Mouse (Mus musculus) MEL (cell line): Measurements from ENCODE around the gene Grik4. TPM values are rescaled to one million over a fixed set of nuclear protein-coding genes. Genes with fewer than 3 reads are reported as not detected.

Source experiments
- DNase-seq: peaks from one replicate; pipeline ENCODE4 v3.0.0; 2011; ENCODE audit warnings: low read depth, low spot score
- H3K27ac ChIP-seq: 2 replicates; pipeline ENCODE4 v1.5.1; 2012; ENCODE audit warnings: low read depth, mild to moderate bottlenecking, control low read depth, low read length, moderate library complexity; ENCODE audit not compliant: control insufficient read depth
- H3K27me3 ChIP-seq, 2 experiments: fragments of 150-350 bp in 1 of 2; sonication (generic) in 1 of 2; 2 replicates each; pipeline ENCODE4 v1.6.1; 2012; ENCODE audit warnings: low read length in 2 of 2, mild to moderate bottlenecking in 2 of 2, improper control_type of control experiment in 1 of 2, moderate library complexity in 1 of 2; ENCODE audit not compliant: insufficient read depth in 2 of 2, control insufficient read depth in 1 of 2
- H3K36me3 ChIP-seq, 2 experiments: 2 replicates each; pipeline ENCODE4 v1.6.1; 2012 to 2014; ENCODE audit warnings: low read length in 2 of 2, improper control_type of control experiment in 1 of 2, inconsistent platforms in 1 of 2, mild to moderate bottlenecking in 1 of 2; ENCODE audit not compliant: insufficient read depth in 2 of 2, control insufficient read depth in 1 of 2
- H3K4me1 ChIP-seq, 2 experiments: fragments of 150-350 bp in 1 of 2; sonication (generic) in 1 of 2; 2 replicates each; pipeline ENCODE4 v1.6.1; 2012; ENCODE audit warnings: low read length in 2 of 2, improper control_type of control experiment in 1 of 2, mild to moderate bottlenecking in 1 of 2; ENCODE audit not compliant: insufficient read depth in 2 of 2, control insufficient read depth in 1 of 2
- H3K4me3 ChIP-seq, 2 experiments: fragments of 150-350 bp in 1 of 2; sonication (generic) in 1 of 2; 2 replicates each; pipeline ENCODE4 v1.5.1; 2012; ENCODE audit warnings: low read depth in 2 of 2, low read length in 2 of 2, mild to moderate bottlenecking in 2 of 2, moderate library complexity in 2 of 2, control low read depth in 1 of 2, improper control_type of control experiment in 1 of 2; ENCODE audit not compliant: control insufficient read depth in 1 of 2, insufficient read depth in 1 of 2
- H3K79me2 ChIP-seq: 2 replicates; pipeline ENCODE4 v1.6.1; 2012; ENCODE audit warnings: mild to moderate bottlenecking, low read length, moderate library complexity; ENCODE audit not compliant: control insufficient read depth, poor library complexity, insufficient read depth
- H3K9ac ChIP-seq: 2 replicates; pipeline ENCODE4 v1.6.1; 2012; ENCODE audit warnings: low read depth, mild to moderate bottlenecking, control low read depth, low read length, moderate library complexity; ENCODE audit not compliant: control insufficient read depth, poor library complexity, severe bottlenecking
- H3K9me3 ChIP-seq: fragments of 150-350 bp; sonication (generic); replicated peaks from 2 replicates; pipeline ENCODE4 v1.6.1; 2012; ENCODE audit warnings: mild to moderate bottlenecking, low read length, improper control_type of control experiment, moderate library complexity; ENCODE audit not compliant: insufficient read depth
- CHD1 ChIP-seq: IDR thresholded peaks from 2 replicates; pipeline ENCODE4 v1.6.1; 2012; ENCODE audit warnings: low read depth, mild to moderate bottlenecking, inconsistent platforms, low read length, improper control_type of control experiment
- CTCF ChIP-seq, 3 experiments: IDR thresholded peaks in 2 of 3; conservative IDR thresholded peaks in 1 of 3; 2 replicates each; pipeline ENCODE4 v1.5.1; 2011 to 2012; ENCODE audit warnings: low read length in 3 of 3, low read depth in 2 of 3, mild to moderate bottlenecking in 2 of 3, improper control_type of control experiment in 1 of 3, inconsistent platforms in 1 of 3, mixed read lengths in 1 of 3, moderate library complexity in 1 of 3; ENCODE audit not compliant: control insufficient read depth in 1 of 3, insufficient read depth in 1 of 3, poor library complexity in 1 of 3, severe bottlenecking in 1 of 3
- E2F4 ChIP-seq: IDR thresholded peaks from 2 replicates; pipeline ENCODE4 v1.6.1; 2011; ENCODE audit warnings: low read depth, low read length, improper control_type of control experiment, borderline replicate concordance
- ELF1 ChIP-seq: IDR thresholded peaks from 2 replicates; pipeline ENCODE4 v1.6.1; 2014; ENCODE audit warnings: low read depth, mild to moderate bottlenecking, inconsistent platforms, low read length, improper control_type of control experiment, moderate library complexity
- ETS1 ChIP-seq: IDR thresholded peaks from 2 replicates; pipeline ENCODE4 v1.6.1; 2012; ENCODE audit warnings: low read depth, mild to moderate bottlenecking, inconsistent platforms, low read length, improper control_type of control experiment, moderate library complexity
- HCFC1 ChIP-seq: IDR thresholded peaks from 2 replicates; pipeline ENCODE4 v1.6.1; 2012; ENCODE audit warnings: low read depth, mild to moderate bottlenecking, inconsistent platforms, low read length, improper control_type of control experiment, moderate library complexity
- JUND ChIP-seq: IDR thresholded peaks from 2 replicates; pipeline ENCODE4 v1.6.1; 2011; ENCODE audit warnings: low read depth, mild to moderate bottlenecking, improper control_type of control experiment, low read length
- MAX ChIP-seq: IDR thresholded peaks from 2 replicates; pipeline ENCODE4 v1.6.1; 2011; ENCODE audit warnings: low read length, improper control_type of control experiment
- MYB ChIP-seq: IDR thresholded peaks from 2 replicates; pipeline ENCODE4 v1.6.1; 2011; ENCODE audit warnings: mild to moderate bottlenecking, low read depth, low read length, improper control_type of control experiment
- NELFE ChIP-seq: IDR thresholded peaks from 2 replicates; pipeline ENCODE4 v1.6.1; 2011; ENCODE audit warnings: low read depth, low read length, improper control_type of control experiment
- POLR2A ChIP-seq, 2 experiments: IDR thresholded peaks; 2 replicates each; pipeline ENCODE4 v1.6.1; 2011 to 2012; ENCODE audit warnings: low read length in 2 of 2, mild to moderate bottlenecking in 2 of 2, control low read depth in 1 of 2, improper control_type of control experiment in 1 of 2, low read depth in 1 of 2, moderate library complexity in 1 of 2; ENCODE audit not compliant: control insufficient read depth in 1 of 2, insufficient read depth in 1 of 2, poor library complexity in 1 of 2
- POLR2AphosphoS2 ChIP-seq: IDR thresholded peaks from 2 replicates; pipeline ENCODE4 v1.6.1; 2011; ENCODE audit warnings: low read length, improper control_type of control experiment
- POLR2AphosphoS5 ChIP-seq: IDR thresholded peaks from 2 replicates; pipeline ENCODE4 v1.6.1; 2012; ENCODE audit warnings: low read depth, borderline replicate concordance, mild to moderate bottlenecking, inconsistent platforms, low read length, moderate library complexity, mixed read lengths
- SIN3A ChIP-seq: IDR thresholded peaks from 2 replicates; pipeline ENCODE4 v1.6.1; 2012; ENCODE audit warnings: low read length, improper control_type of control experiment, inconsistent platforms
- TAL1 ChIP-seq: IDR thresholded peaks from 2 replicates; pipeline ENCODE4 v1.6.1; 2012; ENCODE audit warnings: mild to moderate bottlenecking, inconsistent platforms, low read length, moderate library complexity, mixed read lengths
- TBP ChIP-seq: IDR thresholded peaks from 2 replicates; pipeline ENCODE4 v1.8.0; 2011; ENCODE audit warnings: low read depth, low read length, improper control_type of control experiment
- USF1 ChIP-seq: IDR thresholded peaks from 2 replicates; pipeline ENCODE4 v1.6.1; 2014; ENCODE audit warnings: low read depth, mild to moderate bottlenecking, inconsistent platforms, low read length, improper control_type of control experiment, moderate library complexity
- USF2 ChIP-seq, 2 experiments: IDR thresholded peaks; 2 replicates each; pipeline ENCODE4 v1.6.1; 2011 to 2012; ENCODE audit warnings: improper control_type of control experiment in 2 of 2, low read length in 2 of 2, borderline replicate concordance in 1 of 2, inconsistent platforms in 1 of 2, low read depth in 1 of 2, mild to moderate bottlenecking in 1 of 2; ENCODE audit not compliant: insufficient read depth in 1 of 2
- ZKSCAN1 ChIP-seq: IDR thresholded peaks from 2 replicates; pipeline ENCODE4 v1.6.1; 2012; ENCODE audit warnings: low read depth, mild to moderate bottlenecking, inconsistent platforms, low read length, improper control_type of control experiment, moderate library complexity
- ZNF384 ChIP-seq: IDR thresholded peaks from 2 replicates; pipeline ENCODE4 v1.6.1; 2012; ENCODE audit warnings: low read depth, mild to moderate bottlenecking, inconsistent platforms, low read length, improper control_type of control experiment
- polyA plus RNA-seq, 2 experiments: library from polyadenylated mRNA; stranded (reverse) in 1 of 2; unstranded in 1 of 2; fragments of >175 nt in 1 of 2; fragments of >200 nt in 1 of 2; gene quantifications; 2 replicates each; pipeline versions ENCODE4 v1.2.1 to v1.2.4; 2012; ENCODE audit warnings: low replicate concordance in 2 of 2, low read depth in 1 of 2; ENCODE audit not compliant: insufficient read length in 2 of 2, insufficient read depth in 1 of 2, missing spikeins in 1 of 2
- total RNA-seq: library from RNA; depleted of rRNA; stranded (reverse); fragments of 300-350 nt; gene quantifications from 2 replicates; pipeline ENCODE4 v1.2.3, GENCODE M21; 2012

Grik4 gene
- total and polyA plus RNA-seq, 3 experiments: 0.17 TPM; not detected in 2

GRCm38 (mm10) chr9:42722501-42722900, 221.8 kb downstream of the Grik4 start:
- no peaks in the 10 kb centered on the region for H3K36me3 ChIP-seq
- no peak for DNase-seq
- H3K27ac ChIP-seq: no peak overlapping the region
- TF ChIP-seq POLR2AphosphoS5: no peak
- TF ChIP-seq HCFC1: no peak
- TF ChIP-seq NELFE: no peak
- no peak for TF ChIP-seq TAL1
- TF ChIP-seq ETS1: no peak
- TF ChIP-seq POLR2AphosphoS2: no peak
- no peak for TF ChIP-seq USF1
- TF ChIP-seq ELF1: no peak
- TF ChIP-seq CTCF (IDR thresholded peaks at IDR 0.05 in 2 of 3, conservative IDR thresholded peaks at IDR 0.05 in 1 of 3; ENCODE audit: control insufficient read depth in 1 of 3, insufficient read depth in 1 of 3, low read depth in 2 of 3, low read length in 3 of 3, poor library complexity in 1 of 3, severe bottlenecking in 1 of 3): no peak
- no peak for TF ChIP-seq ZKSCAN1
- TF ChIP-seq POLR2A (IDR thresholded peaks at IDR 0.05; ENCODE audit: control insufficient read depth in 1 of 2, insufficient read depth in 1 of 2, low read depth in 1 of 2, low read length in 2 of 2, poor library complexity in 1 of 2): no peak
- no peak for TF ChIP-seq USF2 (IDR thresholded peaks at IDR 0.05; ENCODE audit: borderline replicate concordance in 1 of 2, insufficient read depth in 1 of 2, low read depth in 1 of 2, low read length in 2 of 2)
- no peak for TF ChIP-seq TBP
- TF ChIP-seq E2F4: no peak
- no peak for TF ChIP-seq SIN3A
- no peak for TF ChIP-seq MAX
- no peak for TF ChIP-seq ZNF384
- no peak for TF ChIP-seq MYB
- no peak for TF ChIP-seq CHD1
- no peaks in the 10 kb centered on the region for H3K4me1 ChIP-seq
- no peaks in the 10 kb centered on the region for H3K9me3 ChIP-seq
- no peaks in the 10 kb centered on the region for H3K27me3 ChIP-seq
- H3K79me2 ChIP-seq: no peaks in the 10 kb centered on the region
- H3K9ac ChIP-seq: no peak overlapping the region
- H3K4me3 ChIP-seq: no peak overlapping the region

- TF ChIP-seq POLR2AphosphoS2 (no peak), JUND (no peak)
- no peak overlapping the region for H3K4me3 ChIP-seq
- DNase-seq: no peak
- H3K36me3 ChIP-seq: no peaks in the 10 kb centered on the region
- H3K79me2 ChIP-seq: no peaks in the 10 kb centered on the region
- H3K9ac ChIP-seq: no peak overlapping the region
- H3K27me3 ChIP-seq: no peaks in the 10 kb centered on the region
- H3K27ac ChIP-seq: no peak overlapping the region
- H3K9me3 ChIP-seq: no peaks in the 10 kb centered on the region
- H3K4me1 ChIP-seq: no peaks in the 10 kb centered on the region
Measured at GRCm38 (mm10) chr9:42721718-42722117, 222.6 kb downstream of the Grik4 start.
